Mouse (Mus musculus) inflammation-experienced regulatory T-cells (primary cell): ENCODE results near the gene Nfatc3. TPM values are rescaled to one million over a fixed set of nuclear protein-coding genes. Genes with fewer than 3 reads are reported as not detected.

Source experiments
- polyA plus RNA-seq, 2 experiments: library from polyadenylated mRNA; unstranded; fragments of 100-300 nt; shearing (Covaris generic); gene quantifications; one replicate each; pipeline ENCODE4 v1.2.1; 2017

The Nfatc3 gene
- polyA plus RNA-seq, result 100 to 1,000 TPM; 125 to 142 TPM

DNA sequence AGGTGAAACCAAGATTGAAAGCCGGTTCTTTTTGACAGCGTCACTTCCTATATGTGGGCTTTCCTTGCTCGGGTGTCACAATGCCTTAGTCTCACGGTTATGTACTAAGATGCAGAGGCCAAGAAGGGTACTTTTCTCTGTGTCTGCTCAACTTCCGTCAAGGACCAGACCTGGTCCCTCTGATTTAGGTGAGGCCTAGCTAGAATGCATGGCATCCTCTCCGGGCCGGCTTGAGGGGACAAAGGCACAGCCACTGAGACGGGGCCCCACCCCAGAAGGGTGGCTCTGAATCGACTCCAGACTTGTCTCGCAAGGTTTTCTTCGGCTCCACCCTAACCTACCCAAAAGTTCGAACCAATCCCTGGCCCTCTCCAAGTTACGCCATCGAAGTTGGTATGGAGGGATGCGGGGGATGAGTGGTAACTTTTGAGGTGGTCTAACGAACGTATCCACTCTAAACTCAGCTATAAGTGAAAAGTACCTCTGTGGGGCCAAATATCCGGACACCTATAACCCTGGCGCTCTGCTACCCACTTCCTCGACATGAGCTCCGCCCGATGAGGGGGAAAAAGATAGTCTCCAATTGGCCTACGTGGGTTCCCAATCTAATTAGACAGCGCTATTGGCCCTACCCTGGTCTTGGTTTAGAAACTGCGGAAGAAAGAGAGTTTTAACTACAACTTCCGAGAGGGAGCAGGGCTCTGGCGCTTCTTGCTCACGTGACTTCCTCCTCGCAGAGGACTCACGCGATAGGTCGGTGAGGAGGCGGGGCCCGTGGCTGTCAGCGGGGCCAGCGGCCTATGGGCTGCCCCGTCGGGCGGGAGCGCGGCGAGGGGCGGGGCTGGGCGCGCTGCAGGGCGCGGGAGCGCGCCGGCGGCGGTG, at the start of gene Nfatc3:
Nfatc3 (plus strand) TSS at position 110 of the 882 bp plus-strand sequence.

DNA sequence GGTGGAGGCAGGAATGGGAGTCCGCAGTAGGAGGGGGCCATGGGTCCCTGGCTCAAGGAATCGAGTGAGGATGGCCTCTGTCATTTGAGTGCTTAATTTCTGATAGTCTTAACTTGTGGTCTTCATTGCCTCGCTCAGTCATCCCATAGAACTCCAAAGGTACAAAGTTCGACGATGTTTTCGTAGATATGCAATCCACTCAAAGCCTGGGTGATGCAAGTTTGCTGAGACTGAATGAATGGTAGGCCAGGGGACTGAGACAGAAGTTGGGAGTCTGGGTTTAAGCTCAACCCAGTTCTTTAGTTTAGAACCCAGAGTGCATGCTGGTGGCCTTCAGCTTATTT, 47.0 kb upstream of the Nfatc3 start, which contains the start of gene Ddx28:
Ddx28 (minus strand) TSS at position 240 of the 344 bp plus-strand sequence.

DNA sequence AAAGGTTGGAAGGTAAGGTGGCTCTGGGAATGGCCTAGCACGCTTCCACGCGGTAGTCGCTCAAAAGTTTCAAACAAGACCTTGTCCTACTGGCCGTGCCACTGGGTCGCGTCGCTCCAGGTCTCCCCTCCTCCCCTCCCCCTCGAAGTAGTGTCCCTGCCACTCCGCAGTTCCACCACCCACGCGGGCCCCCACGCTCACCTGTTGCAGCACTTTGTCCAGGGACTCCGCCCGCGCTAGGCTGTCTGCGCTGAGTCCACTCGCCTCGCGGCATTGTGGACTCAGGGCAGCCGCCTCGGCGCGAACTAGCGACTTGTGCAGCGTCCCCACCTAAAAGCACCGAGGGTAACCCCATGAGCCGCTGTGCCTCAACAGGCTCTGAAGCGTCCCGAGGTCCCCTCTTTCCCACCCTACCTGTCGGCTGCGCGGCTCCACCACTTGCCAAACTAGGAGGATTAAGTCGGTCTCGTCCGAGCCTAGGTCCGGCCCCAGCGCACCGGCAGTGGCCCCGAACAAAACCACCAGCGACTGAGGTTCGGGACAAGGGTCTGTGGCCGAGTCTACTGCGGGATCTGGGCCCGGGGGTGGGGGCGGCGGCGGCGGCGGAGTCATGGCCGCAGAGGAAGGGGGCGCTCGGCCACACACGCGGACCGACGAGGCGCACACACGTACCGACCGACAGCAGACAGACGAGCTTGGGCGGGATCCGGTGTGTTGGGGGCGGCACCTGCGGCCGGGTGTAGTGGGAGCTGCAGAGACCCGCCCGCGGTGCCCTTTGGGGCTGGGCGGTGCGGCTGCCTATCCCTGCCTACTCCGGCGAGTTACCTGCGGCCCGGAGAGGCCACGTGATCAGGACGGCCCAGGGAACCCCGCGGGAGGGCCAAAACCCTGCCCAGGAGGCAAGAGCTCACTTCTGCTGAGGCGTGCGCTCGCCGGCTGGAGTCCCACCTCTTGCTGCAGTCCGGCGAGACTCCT, 77.8 kb downstream of the Nfatc3 start, which contains the start of gene Esrp2:
Esrp2 (minus strand) TSS at position 819 of the 975 bp plus-strand sequence.

DNA sequence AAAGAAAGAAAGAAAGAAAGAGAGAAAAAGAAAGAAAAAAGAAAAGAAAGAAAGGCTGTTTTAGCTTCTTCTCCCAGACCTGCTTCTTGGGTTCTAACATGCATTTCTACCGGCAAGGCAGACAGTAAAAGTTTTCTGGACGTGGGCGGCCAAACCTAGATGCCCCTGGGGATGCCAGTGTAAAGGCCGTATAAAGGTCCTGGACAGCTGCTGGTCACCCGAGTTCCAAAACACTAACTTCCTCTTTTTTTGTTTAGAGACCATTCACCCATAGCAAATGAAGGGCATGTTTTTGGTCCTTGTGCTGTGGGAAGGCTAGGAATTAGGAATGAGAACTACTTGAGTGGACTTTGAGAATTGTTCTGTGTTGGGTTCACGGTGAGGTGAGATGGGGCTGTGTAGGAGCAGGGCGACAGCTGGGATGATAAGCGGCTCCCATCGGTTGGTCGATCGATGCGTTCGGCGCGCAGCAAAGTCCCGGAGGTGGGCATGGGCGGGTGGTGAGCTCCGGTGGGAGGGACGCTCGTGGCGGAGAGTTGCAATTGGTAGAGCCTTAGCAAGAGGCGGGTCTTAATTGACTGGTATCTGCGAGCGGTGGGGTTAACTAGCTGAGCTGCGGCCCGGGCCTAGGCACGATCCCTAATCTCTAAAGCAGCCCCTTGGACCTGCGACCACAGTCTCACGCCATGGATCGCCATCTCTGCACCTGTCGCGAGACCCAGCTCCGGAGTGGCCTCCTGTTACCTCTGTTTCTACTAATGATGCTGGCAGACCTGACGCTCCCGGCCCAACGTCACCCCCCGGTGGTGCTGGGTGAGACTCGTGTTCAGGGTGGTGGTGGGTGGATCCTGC, 91.4 kb downstream of the Nfatc3 start, which contains the start of gene Pla2g15:
Pla2g15 (plus strand) TSS at position 599 of the 852 bp plus-strand sequence.

DNA sequence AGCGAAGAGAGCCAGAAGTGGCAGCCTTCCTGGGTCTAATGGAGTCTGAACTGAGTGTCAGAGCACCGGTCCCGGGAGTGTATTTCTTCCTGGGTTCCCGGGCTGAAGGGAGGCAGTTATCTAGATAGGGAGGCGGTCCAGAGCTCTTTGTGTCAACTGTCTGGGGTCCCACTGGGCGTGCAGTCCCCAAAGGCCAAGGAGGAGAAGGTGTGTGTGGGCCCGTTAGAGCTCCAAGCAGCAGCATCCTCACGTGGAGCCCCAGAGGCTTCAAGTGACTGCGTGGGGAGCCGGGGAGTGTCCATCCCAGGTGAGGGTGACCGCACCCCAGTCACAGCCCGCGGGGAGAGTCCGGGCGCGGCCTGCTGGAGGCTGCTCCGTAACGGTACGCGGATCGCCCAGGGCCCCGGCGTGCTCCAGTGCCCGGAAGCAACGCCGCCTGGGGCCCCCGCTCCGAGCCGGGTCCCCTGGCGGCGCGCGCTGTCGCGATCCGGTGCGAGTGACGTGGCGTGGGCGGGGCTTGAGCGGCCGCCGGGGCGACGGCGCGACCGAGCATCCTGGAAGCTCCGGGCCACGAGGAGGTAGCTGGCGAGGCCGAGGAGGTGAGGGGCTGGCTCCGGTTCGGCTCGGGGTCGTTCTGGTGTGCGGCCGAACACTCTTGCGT, 109.8 kb downstream of the Nfatc3 start, which contains the start of gene Slc7a6:
Slc7a6 (plus strand) TSS at position 502 of the 661 bp plus-strand sequence.

Other genes with a start within 250 kb of the Nfatc3 start
- 10 to 100 TPM; 19.4 to 27.8 TPM for gene Ranbp10, start 231.5 kb upstream of the Nfatc3 start, polyA plus RNA-seq
- 1 to 10 TPM; 1.1 to 1.7 TPM for gene Tsnaxip1, start 231.1 kb upstream of the Nfatc3 start, polyA plus RNA-seq
- gene Cenpt, start 205.6 kb upstream of the Nfatc3 start, polyA plus RNA-seq, result 10 to 100 TPM; 15.3 to 15.7 TPM
- 10 to 100 TPM; 30.3 to 37.3 TPM for gene Thap11, start 203.7 kb upstream of the Nfatc3 start, polyA plus RNA-seq
- 10 to 100 TPM in 1 of 2 experiments, 1 to 10 TPM in 1; 9.7 to 15.3 TPM for gene Nutf2, start 198.3 kb upstream of the Nfatc3 start, polyA plus RNA-seq
- 10 to 100 TPM; 74.6 to 95.9 TPM for gene Edc4, start 178.0 kb upstream of the Nfatc3 start, polyA plus RNA-seq
- gene Nrn1l, start 165.3 kb upstream of the Nfatc3 start, polyA plus RNA-seq, result under 1 TPM; 0.86 to 0.94 TPM
- 10 to 100 TPM; 22.7 to 25.5 TPM for gene Pskh1, start 158.4 kb upstream of the Nfatc3 start, polyA plus RNA-seq
- 1 to 10 TPM; 1.9 to 3.6 TPM for gene Ctrl, start 125.0 kb upstream of the Nfatc3 start, polyA plus RNA-seq
- gene Psmb10, start 120.4 kb upstream of the Nfatc3 start, polyA plus RNA-seq, result 100 to 1,000 TPM; 357 to 426 TPM
- under 1 TPM; 0.42 to 0.51 TPM for gene Lcat, start 115.5 kb upstream of the Nfatc3 start, polyA plus RNA-seq
- gene Slc12a4, start 92.7 kb upstream of the Nfatc3 start, polyA plus RNA-seq, result 10 to 100 TPM; 12.3 to 15.7 TPM
- not detected for gene Dpep3, start 79.4 kb upstream of the Nfatc3 start, polyA plus RNA-seq
- 10 to 100 TPM; 24.2 to 34.3 TPM for gene Dus2, start 67.5 kb upstream of the Nfatc3 start, polyA plus RNA-seq
- gene Dpep2nb, start 52.9 kb upstream of the Nfatc3 start, polyA plus RNA-seq, result 1 to 10 TPM in 1 of 2 experiments, not detected in 1; 1.2 TPM
- gene Ddx28, start 47.0 kb upstream of the Nfatc3 start, polyA plus RNA-seq, result 10 to 100 TPM; 16.5 to 20.6 TPM
- 1 to 10 TPM; 1.2 to 4.4 TPM for gene Esrp2, start 78.1 kb downstream of the Nfatc3 start, polyA plus RNA-seq
- 10 to 100 TPM; 10.9 to 12.5 TPM for gene Pla2g15, start 91.6 kb downstream of the Nfatc3 start, polyA plus RNA-seq
- 10 to 100 TPM; 31.0 to 47.3 TPM for gene Slc7a6, start 110.0 kb downstream of the Nfatc3 start, polyA plus RNA-seq
- 10 to 100 TPM; 59.8 to 71.9 TPM for gene Slc7a6os, start 152.1 kb downstream of the Nfatc3 start, polyA plus RNA-seq
- gene Prmt7, start 152.1 kb downstream of the Nfatc3 start, polyA plus RNA-seq, result 10 to 100 TPM; 33.6 to 44.7 TPM